Mouse (Mus musculus) lung, postnatal 0 days (tissue): Measurements from ENCODE around the gene Mindy4.

Source experiments
- CTCF ChIP-seq: IDR thresholded peaks from 2 replicates; pipeline ENCODE4 v1.5.1; 2016; ENCODE audit warnings: antibody characterized with exemption, mild to moderate bottlenecking
- EP300 ChIP-seq: IDR thresholded peaks from 2 replicates; pipeline ENCODE4 v1.6.1; 2016; ENCODE audit warnings: antibody characterized with exemption, mild to moderate bottlenecking, control low read depth

DNA sequence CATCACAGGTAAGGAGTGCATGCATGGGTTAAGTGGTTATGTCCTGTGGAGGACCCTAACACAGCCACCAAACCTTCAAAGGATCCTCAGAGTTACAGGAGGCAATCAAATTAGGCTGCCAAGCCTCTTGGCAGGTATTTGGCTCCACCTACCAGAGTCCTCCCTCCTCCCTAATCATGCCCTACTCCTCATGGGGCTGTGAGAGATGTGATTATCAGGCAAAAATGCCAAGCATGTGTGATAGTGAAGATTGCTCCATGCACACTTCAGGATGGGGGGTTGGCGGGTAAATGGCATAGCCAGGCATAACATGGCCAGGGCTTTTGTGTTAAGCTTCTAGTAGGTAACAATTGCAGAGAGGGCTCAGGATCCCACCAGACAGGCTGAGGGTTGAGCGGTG is 119.8 kb downstream of the Mindy4 start:
- TF ChIP-seq CTCF (no peak), EP300 (peak; percentile 77)
